Mouse (Mus musculus) MN1 (cell line): ENCODE measurements around the gene Dnmt3a.

Experiments
- DNase-seq: peaks from one replicate; pipeline ENCODE4 v3.0.0-alpha.2; 2016; ENCODE audit warnings: low spot score

Gene Dnmt3a

GRCm38 (mm10) chr12:3824906-3825713 is 19.3 kb downstream of the Dnmt3a start:
- peak; percentile 63 for DNase-seq

- no peak for DNase-seq
Measured at GRCm38 (mm10) chr12:3825714-3826080, 19.9 kb downstream of the Dnmt3a start.

GRCm38 (mm10) chr12:3827771-3828170 is 22.0 kb downstream of the Dnmt3a start:
- no peak for DNase-seq

- no peak for DNase-seq
Measured at GRCm38 (mm10) chr12:3833059-3833760, 27.4 kb downstream of the Dnmt3a start.

- DNase-seq, result peak; percentile 58
Measured at GRCm38 (mm10) chr12:3833851-3834273, 28.1 kb downstream of the Dnmt3a start.

- no peak for DNase-seq
Measured at GRCm38 (mm10) chr12:3834373-3835314, 28.8 kb downstream of the Dnmt3a start.

- DNase-seq, result no peak
Measured at GRCm38 (mm10) chr12:3835576-3835975, 29.8 kb downstream of the Dnmt3a start.

GRCm38 (mm10) chr12:3837081-3837832 is 31.4 kb downstream of the Dnmt3a start:
- peak; percentile 86 for DNase-seq

GRCm38 (mm10) chr12:3838009-3838408 is 32.2 kb downstream of the Dnmt3a start:
- no peak for DNase-seq

GRCm38 (mm10) chr12:3839662-3840061 is 33.9 kb downstream of the Dnmt3a start:
- DNase-seq, result no peak

- peak; percentile 84 for DNase-seq
Measured at GRCm38 (mm10) chr12:3841121-3841520, 35.3 kb downstream of the Dnmt3a start.

- no peak for DNase-seq
Measured at GRCm38 (mm10) chr12:3842843-3843242, 37.0 kb downstream of the Dnmt3a start.

GRCm38 (mm10) chr12:3843371-3843861 is 37.6 kb downstream of the Dnmt3a start:
- no peak for DNase-seq

- no peak for DNase-seq
Measured at GRCm38 (mm10) chr12:3843918-3844317, 38.1 kb downstream of the Dnmt3a start.

GRCm38 (mm10) chr12:3844335-3844734 is 38.5 kb downstream of the Dnmt3a start:
- no peak for DNase-seq

- DNase-seq, result no peak
Measured at GRCm38 (mm10) chr12:3849481-3849880, 43.7 kb downstream of the Dnmt3a start.

GRCm38 (mm10) chr12:3850165-3850564 is 44.4 kb downstream of the Dnmt3a start:
- no peak for DNase-seq

GRCm38 (mm10) chr12:3850731-3851130 is 44.9 kb downstream of the Dnmt3a start:
- DNase-seq, result no peak

- DNase-seq, result no peak
Measured at GRCm38 (mm10) chr12:3851179-3851578, 45.4 kb downstream of the Dnmt3a start.

GRCm38 (mm10) chr12:3852521-3852920 is 46.7 kb downstream of the Dnmt3a start:
- no peak for DNase-seq

- no peak for DNase-seq
Measured at GRCm38 (mm10) chr12:3854419-3854818, 48.6 kb downstream of the Dnmt3a start.
